Mouse (Mus musculus) ES-E14 (cell line): Measurements from ENCODE around the gene Hist1h3i. TPM values are rescaled to one million over a fixed set of nuclear protein-coding genes. Genes with fewer than 3 reads are reported as not detected.
A peak's percentile ranks its signal among the peaks of the same experiment; 100 is the strongest.
"Not testable (repeated sequence)": the region's sequence is repeated elsewhere in the genome, so short reads cannot be mapped to it uniquely, and the experiment has no call there.

Experiments
- DNase-seq: peaks from one replicate; pipeline ENCODE4 v3.0.0-alpha.2; 2013; ENCODE audit warnings: low read depth, low spot score
- H3K27ac ChIP-seq: 2 replicates; pipeline ENCODE4 v1.5.1; 2012; ENCODE audit warnings: low read depth, mild to moderate bottlenecking, low read length, moderate library complexity, mixed read lengths; ENCODE audit not compliant: poor library complexity, insufficient read depth, severe bottlenecking
- H3K36me3 ChIP-seq: 2 replicates; pipeline ENCODE4 v1.6.1; 2012; ENCODE audit warnings: mild to moderate bottlenecking, low read length, moderate library complexity, mixed read lengths; ENCODE audit not compliant: control insufficient read depth, poor library complexity, insufficient read depth, severe bottlenecking
- H3K4me1 ChIP-seq, 2 experiments: fragments of 150-350 bp in 1 of 2; sonication (generic) in 1 of 2; 2 replicates each; pipeline ENCODE4 v1.6.1; 2012; ENCODE audit warnings: low read length in 2 of 2, mild to moderate bottlenecking in 1 of 2, mixed read lengths in 1 of 2; ENCODE audit not compliant: control insufficient read depth in 2 of 2, insufficient read depth in 2 of 2, poor library complexity in 1 of 2
- H3K4me3 ChIP-seq, 2 experiments: fragments of 150-350 bp in 1 of 2; sonication (generic) in 1 of 2; 2 replicates each; pipeline ENCODE4 v1.5.1; 2012; ENCODE audit warnings: low read length in 2 of 2, low read depth in 1 of 2, mild to moderate bottlenecking in 1 of 2, mixed read lengths in 1 of 2; ENCODE audit not compliant: insufficient read depth in 1 of 2, poor library complexity in 1 of 2, severe bottlenecking in 1 of 2
- H3K9ac ChIP-seq: 2 replicates; pipeline ENCODE4 v1.6.1; 2012; ENCODE audit warnings: low read depth, mild to moderate bottlenecking, low read length, mixed read lengths; ENCODE audit not compliant: poor library complexity, insufficient read depth, severe bottlenecking
- H3K9me3 ChIP-seq: fragments of 150-350 bp; sonication (generic); 2 replicates; pipeline ENCODE4 v1.6.1; 2012; ENCODE audit warnings: low read depth, mild to moderate bottlenecking, low read length; ENCODE audit not compliant: control insufficient read depth, insufficient read depth
- CHD2 ChIP-seq: IDR thresholded peaks from 2 replicates; pipeline ENCODE4 v1.6.1; 2014; ENCODE audit warnings: mild to moderate bottlenecking, low read depth, low read length, inconsistent platforms
- HCFC1 ChIP-seq: IDR thresholded peaks from 2 replicates; pipeline ENCODE4 v1.6.1; 2012; ENCODE audit warnings: low read length, inconsistent platforms, borderline replicate concordance; ENCODE audit not compliant: insufficient read depth
- MAFK ChIP-seq: IDR thresholded peaks from 2 replicates; pipeline ENCODE4 v1.6.1; 2014; ENCODE audit warnings: mild to moderate bottlenecking, low read depth, low read length, inconsistent platforms; ENCODE audit not compliant: insufficient read depth
- ZC3H11A ChIP-seq: IDR thresholded peaks from 2 replicates; pipeline ENCODE4 v1.6.1; 2012; ENCODE audit warnings: low read depth, mild to moderate bottlenecking, inconsistent platforms, low read length, borderline replicate concordance
- ZNF384 ChIP-seq: IDR thresholded peaks from 2 replicates; pipeline ENCODE4 v1.6.1; 2012; ENCODE audit warnings: low read depth, low read length, inconsistent platforms
- in situ Hi-C, 2 experiments: fragments of 600-800 bp; cut with MboI; formaldehyde crosslinking; loops; one replicate each; pipeline ENCODE4 v1.15.1; 2025; ENCODE audit warnings: low sequenced_read_pairs in 2 of 2, inconsistent platforms in 1 of 2; ENCODE audit not compliant: unreplicated experiment in 2 of 2
- total RNA-seq: library from RNA; depleted of rRNA; stranded (reverse); fragments of 300-350 nt; gene quantifications from 2 replicates; pipeline ENCODE4 v1.2.3, GENCODE M21; 2012

Hist1h3i gene
- total RNA-seq, 1 experiment: 1,089 TPM

DNA sequence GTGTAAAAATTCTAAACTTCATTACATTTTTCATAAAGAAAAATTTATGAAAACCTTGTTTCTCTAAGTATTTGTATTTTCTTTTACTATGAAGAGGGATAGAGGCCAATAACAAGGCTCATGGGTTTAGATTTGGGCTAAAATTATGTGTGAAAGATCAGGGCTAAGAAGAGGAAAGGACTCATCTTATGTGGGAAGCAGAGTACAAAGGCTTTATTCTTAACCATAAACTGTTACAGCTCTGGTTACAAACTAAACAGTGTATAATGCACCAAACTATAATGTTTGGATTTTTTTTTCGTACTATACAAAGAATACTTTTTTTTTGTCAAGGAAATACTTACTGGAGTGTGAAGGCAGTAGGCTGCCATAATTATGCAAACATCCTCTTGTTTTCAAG lies 27.5 kb downstream of the Hist1h3i start:
- no peaks in the 10 kb centered on the region for H3K9me3 ChIP-seq
- DNase-seq: no peak
- TF ChIP-seq MAFK: no peak
- no peaks in the 10 kb centered on the region for H3K4me1 ChIP-seq
- H3K27ac ChIP-seq: no peak overlapping the region
- H3K9ac ChIP-seq: no peak overlapping the region
- no peaks in the 10 kb centered on the region for H3K36me3 ChIP-seq
- no peak overlapping the region for H3K4me3 ChIP-seq
- in situ Hi-C loops: no loop called here

- H3K9me3 ChIP-seq, H3K4me1 ChIP-seq, in situ Hi-C loops, DNase-seq, H3K36me3 ChIP-seq: not testable (repeated sequence)
- Histone ChIP-seq H3K4me3 (peak overlapping the region; percentile 51 to 60), H3K27ac (peak overlapping the region; percentile 53; the same call in 1 of the 2 replicates), H3K9ac (peak overlapping the region; percentile 72; the same call in 1 of the 2 replicates)
Observed at GRCm38 (mm10) chr13:21754294-21755001, 28.7 kb downstream of the Hist1h3i start.

GRCm38 (mm10) chr13:21753524-21754285 lies 29.5 kb downstream of the Hist1h3i start, which contains the start of the genes Hist1h2ak and Hist1h2bn:
Hist1h2ak (minus strand) TSS chr13:21753827.
Hist1h2bn (plus strand) TSS chr13:21754123.
- TF ChIP-seq CHD2: peak; percentile 88; the same call in 1 of the 2 replicates
- in situ Hi-C loops, H3K9me3 ChIP-seq, H3K4me1 ChIP-seq, H3K36me3 ChIP-seq: not testable (repeated sequence)
- H3K9ac ChIP-seq: peak within 1 kb of the TSS; percentile 80
- peak within 1 kb of the TSS; percentile 85 for H3K27ac ChIP-seq
- peak; percentile 79 for DNase-seq
- H3K4me3 ChIP-seq: peak within 1 kb of the TSS; percentile 60 to 68

- H3K36me3 ChIP-seq: no peaks in the 10 kb centered on the region
- no peak for TF ChIP-seq HCFC1
- H3K4me3 ChIP-seq: peak overlapping the region; percentile 56 to 68
- H3K27ac ChIP-seq: peak overlapping the region; percentile 85
- 0 out of 4 replicates have a peak, but pooled peaks cover 0 to under 1% of the 10 kb centered on the region in 2 experiments for H3K4me1 ChIP-seq
- no peak for DNase-seq
- in situ Hi-C loops: no loop called here
- no peaks in the 10 kb centered on the region for H3K9me3 ChIP-seq
- peak overlapping the region; percentile 80 for H3K9ac ChIP-seq
Observed at GRCm38 (mm10) chr13:21753051-21753523, 30.1 kb downstream of the Hist1h3i start.

- Histone ChIP-seq H3K9ac (peak overlapping the region; percentile 59; the same call in 1 of the 2 replicates), H3K27ac (no peak overlapping the region; the same call in 1 of the 2 replicates), H3K9me3 (no peaks in the 10 kb centered on the region), H3K36me3 (no peaks in the 10 kb centered on the region), H3K4me3 (no peak overlapping the region), H3K4me1 (0 out of 4 replicates have a peak, but pooled peaks cover 0 to 2% of the 10 kb centered on the region in 2 experiments)
- DNase-seq: no peak
- in situ Hi-C loops: no loop called here
- TF ChIP-seq MAFK (no peak), ZNF384 (no peak), HCFC1 (no peak), ZC3H11A (no peak), CHD2 (no peak)
Observed at GRCm38 (mm10) chr13:21752356-21752755, 30.8 kb downstream of the Hist1h3i start.
